Mouse (Mus musculus) MEL (cell line): Measurements from ENCODE around the gene Gnat1. TPM values are rescaled to one million over a fixed set of nuclear protein-coding genes. Genes with fewer than 3 reads are reported as not detected.

Experiments
- DNase-seq: peaks from one replicate; pipeline ENCODE4 v3.0.0; 2011; ENCODE audit warnings: low read depth, low spot score
- H3K27ac ChIP-seq: 2 replicates; pipeline ENCODE4 v1.5.1; 2012; ENCODE audit warnings: low read depth, mild to moderate bottlenecking, control low read depth, low read length, moderate library complexity; ENCODE audit not compliant: control insufficient read depth
- H3K27me3 ChIP-seq, 2 experiments: fragments of 150-350 bp in 1 of 2; sonication (generic) in 1 of 2; 2 replicates each; pipeline ENCODE4 v1.6.1; 2012; ENCODE audit warnings: low read length in 2 of 2, mild to moderate bottlenecking in 2 of 2, improper control_type of control experiment in 1 of 2, moderate library complexity in 1 of 2; ENCODE audit not compliant: insufficient read depth in 2 of 2, control insufficient read depth in 1 of 2
- H3K36me3 ChIP-seq, 2 experiments: 2 replicates each; pipeline ENCODE4 v1.6.1; 2012 to 2014; ENCODE audit warnings: low read length in 2 of 2, improper control_type of control experiment in 1 of 2, inconsistent platforms in 1 of 2, mild to moderate bottlenecking in 1 of 2; ENCODE audit not compliant: insufficient read depth in 2 of 2, control insufficient read depth in 1 of 2
- H3K4me1 ChIP-seq, 2 experiments: fragments of 150-350 bp in 1 of 2; sonication (generic) in 1 of 2; 2 replicates each; pipeline ENCODE4 v1.6.1; 2012; ENCODE audit warnings: low read length in 2 of 2, improper control_type of control experiment in 1 of 2, mild to moderate bottlenecking in 1 of 2; ENCODE audit not compliant: insufficient read depth in 2 of 2, control insufficient read depth in 1 of 2
- H3K4me3 ChIP-seq, 2 experiments: fragments of 150-350 bp in 1 of 2; sonication (generic) in 1 of 2; 2 replicates each; pipeline ENCODE4 v1.5.1; 2012; ENCODE audit warnings: low read depth in 2 of 2, low read length in 2 of 2, mild to moderate bottlenecking in 2 of 2, moderate library complexity in 2 of 2, control low read depth in 1 of 2, improper control_type of control experiment in 1 of 2; ENCODE audit not compliant: control insufficient read depth in 1 of 2, insufficient read depth in 1 of 2
- H3K79me2 ChIP-seq: 2 replicates; pipeline ENCODE4 v1.6.1; 2012; ENCODE audit warnings: mild to moderate bottlenecking, low read length, moderate library complexity; ENCODE audit not compliant: control insufficient read depth, poor library complexity, insufficient read depth
- H3K9ac ChIP-seq: 2 replicates; pipeline ENCODE4 v1.6.1; 2012; ENCODE audit warnings: low read depth, mild to moderate bottlenecking, control low read depth, low read length, moderate library complexity; ENCODE audit not compliant: control insufficient read depth, poor library complexity, severe bottlenecking
- H3K9me3 ChIP-seq: fragments of 150-350 bp; sonication (generic); replicated peaks from 2 replicates; pipeline ENCODE4 v1.6.1; 2012; ENCODE audit warnings: mild to moderate bottlenecking, low read length, improper control_type of control experiment, moderate library complexity; ENCODE audit not compliant: insufficient read depth
- BHLHE40 ChIP-seq: IDR thresholded peaks from 2 replicates; pipeline ENCODE4 v1.6.1; 2012; ENCODE audit warnings: low read depth, mild to moderate bottlenecking, inconsistent platforms, low read length, improper control_type of control experiment, borderline replicate concordance
- CHD1 ChIP-seq: IDR thresholded peaks from 2 replicates; pipeline ENCODE4 v1.6.1; 2012; ENCODE audit warnings: low read depth, mild to moderate bottlenecking, inconsistent platforms, low read length, improper control_type of control experiment
- CHD2 ChIP-seq: IDR thresholded peaks from 2 replicates; pipeline ENCODE4 v1.6.1; 2011; ENCODE audit warnings: low read length, improper control_type of control experiment
- E2F4 ChIP-seq: IDR thresholded peaks from 2 replicates; pipeline ENCODE4 v1.6.1; 2011; ENCODE audit warnings: low read depth, low read length, improper control_type of control experiment, borderline replicate concordance
- ELF1 ChIP-seq: IDR thresholded peaks from 2 replicates; pipeline ENCODE4 v1.6.1; 2014; ENCODE audit warnings: low read depth, mild to moderate bottlenecking, inconsistent platforms, low read length, improper control_type of control experiment, moderate library complexity
- MYB ChIP-seq: IDR thresholded peaks from 2 replicates; pipeline ENCODE4 v1.6.1; 2011; ENCODE audit warnings: mild to moderate bottlenecking, low read depth, low read length, improper control_type of control experiment
- MYC ChIP-seq: IDR thresholded peaks from 2 replicates; pipeline ENCODE4 v1.6.1; 2011; ENCODE audit warnings: low read depth, mild to moderate bottlenecking, low read length, improper control_type of control experiment, moderate library complexity
- NELFE ChIP-seq: IDR thresholded peaks from 2 replicates; pipeline ENCODE4 v1.6.1; 2011; ENCODE audit warnings: low read depth, low read length, improper control_type of control experiment
- NRF1 ChIP-seq: IDR thresholded peaks from 2 replicates; pipeline ENCODE4 v1.6.1; 2014; ENCODE audit warnings: low read depth, mild to moderate bottlenecking, inconsistent platforms, low read length, improper control_type of control experiment, moderate library complexity; ENCODE audit not compliant: poor library complexity, insufficient read depth, severe bottlenecking
- POLR2AphosphoS2 ChIP-seq: IDR thresholded peaks from 2 replicates; pipeline ENCODE4 v1.6.1; 2011; ENCODE audit warnings: low read length, improper control_type of control experiment
- RCOR1 ChIP-seq: IDR thresholded peaks from 2 replicates; pipeline ENCODE4 v1.6.1; 2012; ENCODE audit warnings: low read depth, mild to moderate bottlenecking, inconsistent platforms, low read length, improper control_type of control experiment
- TBP ChIP-seq: IDR thresholded peaks from 2 replicates; pipeline ENCODE4 v1.8.0; 2011; ENCODE audit warnings: low read depth, low read length, improper control_type of control experiment
- TCF12 ChIP-seq: IDR thresholded peaks from 2 replicates; pipeline ENCODE4 v1.6.1; 2014; ENCODE audit warnings: low read depth, mild to moderate bottlenecking, inconsistent platforms, low read length, improper control_type of control experiment, moderate library complexity
- UBTF ChIP-seq: IDR thresholded peaks from 2 replicates; pipeline ENCODE4 v1.6.1; 2012; ENCODE audit warnings: low read depth, mild to moderate bottlenecking, inconsistent platforms, low read length, improper control_type of control experiment, moderate library complexity, borderline replicate concordance; ENCODE audit not compliant: insufficient read depth
- USF2 ChIP-seq, 2 experiments: IDR thresholded peaks; 2 replicates each; pipeline ENCODE4 v1.6.1; 2011 to 2012; ENCODE audit warnings: improper control_type of control experiment in 2 of 2, low read length in 2 of 2, borderline replicate concordance in 1 of 2, inconsistent platforms in 1 of 2, low read depth in 1 of 2, mild to moderate bottlenecking in 1 of 2; ENCODE audit not compliant: insufficient read depth in 1 of 2
- ZC3H11A ChIP-seq: IDR thresholded peaks from 2 replicates; pipeline ENCODE4 v1.6.1; 2012; ENCODE audit warnings: low read depth, mild to moderate bottlenecking, inconsistent platforms, low read length, improper control_type of control experiment
- ZMIZ1 ChIP-seq: IDR thresholded peaks from 2 replicates; pipeline ENCODE4 v1.6.1; 2012; ENCODE audit warnings: low read depth, mild to moderate bottlenecking, inconsistent platforms, low read length, improper control_type of control experiment, moderate library complexity
- ZNF384 ChIP-seq: IDR thresholded peaks from 2 replicates; pipeline ENCODE4 v1.6.1; 2012; ENCODE audit warnings: low read depth, mild to moderate bottlenecking, inconsistent platforms, low read length, improper control_type of control experiment
- polyA plus RNA-seq, 2 experiments: library from polyadenylated mRNA; stranded (reverse) in 1 of 2; unstranded in 1 of 2; fragments of >175 nt in 1 of 2; fragments of >200 nt in 1 of 2; gene quantifications; 2 replicates each; pipeline versions ENCODE4 v1.2.1 to v1.2.4; 2012; ENCODE audit warnings: low replicate concordance in 2 of 2, low read depth in 1 of 2; ENCODE audit not compliant: insufficient read length in 2 of 2, insufficient read depth in 1 of 2, missing spikeins in 1 of 2
- total RNA-seq: library from RNA; depleted of rRNA; stranded (reverse); fragments of 300-350 nt; gene quantifications from 2 replicates; pipeline ENCODE4 v1.2.3, GENCODE M21; 2012

Gene Gnat1
- total and polyA plus RNA-seq, 3 experiments, result 0.27 to 326 TPM; not detected in 1

DNA sequence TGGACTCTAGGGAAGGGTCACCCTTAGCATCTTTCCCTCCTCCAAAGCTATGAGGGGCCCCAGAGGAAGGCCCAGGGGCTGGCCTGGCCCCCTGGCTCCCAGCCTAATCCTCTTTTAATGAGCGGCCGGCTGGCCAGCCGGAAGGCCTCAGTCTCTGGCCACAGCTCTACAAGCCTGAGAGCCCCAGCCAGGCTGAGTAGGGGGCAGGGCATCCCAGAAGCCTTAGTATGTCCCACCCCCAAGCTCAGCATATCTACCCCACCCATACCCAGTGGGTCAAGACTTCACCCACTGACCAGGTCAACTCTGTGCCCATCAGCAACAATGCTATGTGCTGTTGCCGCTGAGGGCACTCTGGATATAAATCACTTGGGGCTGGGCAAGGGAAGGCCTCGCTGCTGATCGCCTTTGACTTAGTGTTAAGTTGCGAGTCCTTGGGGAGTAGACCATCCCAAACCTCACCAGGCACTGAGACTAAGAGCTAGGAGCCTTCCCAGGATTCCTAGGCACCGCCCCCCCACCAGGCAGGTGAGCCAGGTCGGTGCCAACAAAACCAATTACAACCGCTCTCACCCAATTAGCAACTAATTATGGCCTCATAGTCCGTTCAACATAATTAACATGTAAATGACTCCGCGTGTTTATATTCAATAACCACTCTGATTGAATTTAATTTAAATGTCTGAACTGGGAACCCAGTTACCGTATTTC is 18.5 kb upstream of the Gnat1 start:
- no peak for TF ChIP-seq RCOR1
- TF ChIP-seq POLR2AphosphoS2, result no peak
- no peak for TF ChIP-seq MYB
- no peak for TF ChIP-seq NELFE
- no peak for TF ChIP-seq TBP
- TF ChIP-seq ZNF384, result no peak
- no peak for TF ChIP-seq TCF12
- TF ChIP-seq NRF1, result no peak
- no peaks in the 10 kb centered on the region for H3K4me1 ChIP-seq
- H3K9ac ChIP-seq, result no peak overlapping the region
- no peaks in the 10 kb centered on the region for H3K79me2 ChIP-seq
- H3K27ac ChIP-seq, result no peak overlapping the region
- peaks cover 9 to 10% of the 10 kb centered on the region in 2 experiments; a peak in 3 of 4 replicates for H3K27me3 ChIP-seq
- H3K36me3 ChIP-seq, result no peaks in the 10 kb centered on the region
- H3K9me3 ChIP-seq, result no peaks in the 10 kb centered on the region
- no peak for DNase-seq
- no peak overlapping the region for H3K4me3 ChIP-seq

DNA sequence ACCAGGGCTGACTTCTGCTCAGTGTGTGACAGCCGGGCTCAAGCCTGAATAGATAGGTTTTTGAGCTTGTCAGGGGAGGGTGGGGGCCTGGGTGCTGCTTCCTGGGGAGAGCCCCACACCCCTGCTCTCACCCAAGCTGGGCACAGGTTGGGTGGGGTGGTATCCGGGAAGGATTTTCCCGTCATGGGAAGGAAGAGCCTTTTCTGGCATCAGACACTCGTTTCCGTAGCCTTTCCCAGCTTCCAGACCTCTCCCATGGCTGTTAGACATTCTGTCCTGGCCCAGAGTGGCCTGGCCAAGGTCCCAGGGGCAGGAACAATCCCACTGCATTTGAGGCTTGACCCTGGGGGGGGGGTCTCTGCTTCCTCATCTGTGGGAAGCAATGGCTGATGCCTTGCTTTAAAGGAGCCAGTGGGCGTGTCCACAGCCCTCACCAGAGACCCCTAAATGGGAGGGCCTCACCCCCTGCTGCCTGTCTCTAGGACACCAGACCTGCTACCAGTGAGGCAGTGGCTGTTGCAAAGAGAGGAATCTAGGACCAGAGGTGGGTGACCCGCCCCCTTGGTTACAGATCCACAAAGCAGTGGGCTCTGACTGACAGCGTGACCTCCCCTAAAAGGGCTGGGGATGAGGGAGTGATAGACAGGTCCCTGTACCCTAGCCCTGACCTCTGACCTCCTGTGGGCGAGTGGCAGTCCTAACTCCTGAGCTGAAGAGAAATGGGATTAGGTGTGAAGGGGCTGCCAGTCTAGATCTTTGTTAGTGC is 17.5 kb upstream of the Gnat1 start:
- Histone ChIP-seq H3K4me3 (no peak overlapping the region), H3K9me3 (no peaks in the 10 kb centered on the region)

More for the DNA sequence above, 17.5 kb upstream of the Gnat1 start:
- H3K9ac ChIP-seq, result no peak overlapping the region
- no peaks in the 10 kb centered on the region for H3K4me1 ChIP-seq
- TF ChIP-seq ELF1, result no peak
- no peak for TF ChIP-seq NELFE
- TF ChIP-seq MYC, result no peak
- TF ChIP-seq ZMIZ1, result no peak
- no peak for TF ChIP-seq ZC3H11A
- no peak for TF ChIP-seq CHD1
- no peak for TF ChIP-seq RCOR1
- TF ChIP-seq NRF1, result no peak
- TF ChIP-seq USF2 (IDR thresholded peaks at IDR 0.05; ENCODE audit: borderline replicate concordance in 1 of 2, insufficient read depth in 1 of 2, low read depth in 1 of 2, low read length in 2 of 2), result no peak
- TF ChIP-seq UBTF, result no peak
- no peak for TF ChIP-seq E2F4
- no peak for TF ChIP-seq CHD2
- TF ChIP-seq POLR2AphosphoS2, result no peak
- TF ChIP-seq BHLHE40, result no peak
- peaks cover 9 to 10% of the 10 kb centered on the region in 2 experiments; a peak in 3 of 4 replicates for H3K27me3 ChIP-seq
- no peak for DNase-seq
- H3K27ac ChIP-seq, result no peak overlapping the region
- H3K79me2 ChIP-seq, result no peaks in the 10 kb centered on the region
- no peaks in the 10 kb centered on the region for H3K36me3 ChIP-seq
